Comparison of ENCODE assay signal across 17 mouse cellular contexts in the genomic region with DNA sequence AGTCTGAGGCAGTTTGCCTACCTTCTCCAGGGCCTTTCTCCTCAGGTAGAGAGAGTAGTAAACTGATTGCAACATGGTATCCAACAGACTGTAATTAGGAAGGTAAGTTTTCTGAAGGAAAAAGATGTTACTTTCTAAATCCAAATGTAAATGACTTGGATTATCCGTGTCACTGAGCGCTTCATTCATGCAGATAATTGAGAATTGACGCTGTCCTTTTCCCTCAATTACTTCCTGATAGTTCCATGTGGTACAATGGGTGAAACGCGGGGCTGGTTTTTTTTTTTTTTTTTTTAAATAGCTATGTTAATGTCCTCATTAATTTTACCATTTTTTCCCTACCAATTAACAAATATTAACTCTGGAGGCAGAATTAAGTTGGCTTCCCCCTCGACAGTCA.
"Had no signal": no experiment of that assay in that cellular context is flagged by ENCODE, and none has a peak within 500 bp of the region (broad histone marks: within the 10 kb centered on the region; RNA-seq: fewer than 3 reads in every experiment).

No protein-coding gene starts in this region.

- H3K27ac ChIP-seq: liver, embryonic 12.5 days; liver, embryonic 14.5 days; midbrain, embryonic 10.5 days; neural tube, embryonic 13.5 days; neural tube, embryonic 15.5 days had no signal

- H3K4me1 ChIP-seq: liver, embryonic 12.5 days had no signal

- H3K4me3 ChIP-seq: liver, embryonic 12.5 days; midbrain, embryonic 10.5 days; myocyte; neural tube, embryonic 13.5 days; neural tube, embryonic 15.5 days had no signal

- H3K36me3 ChIP-seq: neural tube, embryonic 13.5 days; neural tube, embryonic 15.5 days had no signal

- DNase-seq: lung, adult 18-20 months; lung, embryonic 14.5 days; lung, postnatal 10 days; lung, postnatal 4 days; right cerebral cortex, adult 18-20 months; right cerebral cortex, postnatal 25 days; right cerebral cortex, postnatal 4 days; spleen, adult 18-20 months; thymus, adult 2 months; thymus, postnatal 25 days; thymus, postnatal 4 days had no signal

- ATAC-seq: liver, embryonic 12.5 days had no signal

- H3K9ac ChIP-seq: liver, embryonic 12.5 days; liver, embryonic 14.5 days; lung, embryonic 14.5 days; neural tube, embryonic 15.5 days had no signal

- H3K9me3 ChIP-seq: liver, embryonic 12.5 days; midbrain, embryonic 10.5 days; neural tube, embryonic 13.5 days; neural tube, embryonic 15.5 days had no signal

- H3K27me3 ChIP-seq: liver, embryonic 12.5 days; neural tube, embryonic 13.5 days had no signal

- H3K4me2 ChIP-seq: liver, embryonic 12.5 days; lung, embryonic 14.5 days; neural tube, embryonic 13.5 days; neural tube, embryonic 15.5 days had no signal
